Mouse (Mus musculus): ENCODE results near the gene Psg29.

Gene Psg29

GRCm38 (mm10) chr7:17203177-17203576 is at the start of gene Psg29:
Gene Psg29 (plus strand): TSS chr7:17203477.
- ATAC-seq (ENCODE audit: low TSS enrichment) = no peak

- ATAC-seq (ENCODE audit: low TSS enrichment) = no peak
Measured at GRCm38 (mm10) chr7:17155634-17156033, 47.6 kb upstream of the Psg29 start.

- ATAC-seq (ENCODE audit: low TSS enrichment) = no peak
Measured at GRCm38 (mm10) chr7:17156885-17157677, 46.2 kb upstream of the Psg29 start.

- no peak for ATAC-seq (ENCODE audit: low TSS enrichment)
Measured at GRCm38 (mm10) chr7:17159011-17159410, 44.3 kb upstream of the Psg29 start.

DNA sequence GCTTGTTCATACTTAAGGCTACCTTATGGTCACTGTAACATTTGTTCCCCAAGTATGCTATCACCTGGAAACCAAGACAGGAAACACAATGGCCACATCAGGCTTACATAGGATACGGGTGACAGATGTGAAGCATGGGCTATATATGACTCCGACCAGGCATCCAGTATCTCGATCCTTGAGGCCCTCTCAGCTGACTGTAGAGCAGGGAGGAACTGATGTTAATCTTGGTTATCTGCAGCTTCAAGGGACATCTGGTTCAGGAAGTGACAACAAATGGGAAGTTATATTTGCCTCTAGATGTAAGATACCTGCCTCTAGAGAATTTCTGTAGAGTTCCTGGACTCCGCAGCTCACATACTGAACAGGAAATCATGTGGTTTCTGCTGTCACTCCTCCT is 31.4 kb upstream of the Psg29 start:
- ATAC-seq (ENCODE audit: low TSS enrichment) = no peak

GRCm38 (mm10) chr7:17205530-17206184 is 2.4 kb downstream of the Psg29 start:
- ATAC-seq (ENCODE audit: low TSS enrichment) = no peak
